In genomic region chr12:100465101-100465715, GRCm38 (mm10) we compare ENCODE assay signal across 28 mouse cellular contexts. TPM values are rescaled to one million over a fixed set of nuclear protein-coding genes. Genes with fewer than 3 reads are reported as not detected.
A peak's percentile ranks its signal among the peaks of the same experiment; 100 is the strongest.
DNase-seq lines count a peak whose midpoint lies in the region; ATAC-seq and TF ChIP-seq lines count a peak whose summit lies in the region.
"Had no signal": no experiment of that assay in that cellular context is flagged by ENCODE, and none has a peak within 500 bp of the region (broad histone marks: within the 10 kb centered on the region; RNA-seq: fewer than 3 reads in every experiment).

No protein-coding gene starts in this region.

- DNase-seq in embryo, embryonic 9.5 days (ENCODE audit: extremely low spot score) = peak; percentile 28
- DNase-seq in embryo, embryonic 10 days (ENCODE audit: low spot score) = no peak
- DNase-seq in hindbrain, postnatal 0 days (ENCODE audit: low spot score) = no peak
- DNase-seq in hindbrain, embryonic 11.5 days (ENCODE audit: low spot score) = no peak
- DNase-seq in testis, postnatal 10 days (ENCODE audit: low spot score) = peak; percentile 37
- DNase-seq in testis, postnatal 14 days (ENCODE audit: low spot score) = no peak
- DNase-seq in skeletal muscle tissue, adult 2 months (ENCODE audit: low read depth, low spot score) = peak; percentile 28
- no peak for DNase-seq in cerebellum, postnatal 10 days
- DNase-seq: adrenal gland, postnatal 36 days; cerebellum, adult 18-20 months; cerebellum, postnatal 14 days; gastrocnemius, postnatal 14 days; heart, postnatal 10 days; kidney, adult 11 months; kidney, postnatal 14 days; layer of hippocampus, adult 9-11 months; lung, postnatal 36 days; right cerebral cortex, adult 18-20 months; thymus, postnatal 14 days had no signal

- WGBS in hindbrain, postnatal 0 days = 77% methylated on average over 1 of the region's 4 CpGs
- 81% methylated on average over 1 of the region's 4 CpGs for WGBS in hindbrain, embryonic 11.5 days

- ATAC-seq in hindbrain, postnatal 0 days = 0 out of 2 replicates have a peak, but pooled peaks have one; percentile 18
- ATAC-seq in hindbrain, embryonic 11.5 days (ENCODE audit: low FRiP score) = no peak
- ATAC-seq: forebrain, embryonic 16.5 days; midbrain, embryonic 16.5 days had no signal

- no peaks in the 10 kb centered on the region for H3K9me3 ChIP-seq in hindbrain, postnatal 0 days (ENCODE audit: low read length)
- H3K9me3 ChIP-seq in hindbrain, embryonic 11.5 days (ENCODE audit: control insufficient read depth, low read length) = no peaks in the 10 kb centered on the region
- H3K9me3 ChIP-seq: heart, embryonic 13.5 days; hindbrain, embryonic 12.5 days; limb, embryonic 13.5 days; neural tube, embryonic 12.5 days had no signal

- H3K36me3 ChIP-seq in hindbrain, postnatal 0 days (ENCODE audit: insufficient read depth, low read length) = no peaks in the 10 kb centered on the region
- H3K36me3 ChIP-seq in hindbrain, embryonic 11.5 days (ENCODE audit: control insufficient read depth, insufficient read depth, low read length) = no peaks in the 10 kb centered on the region

- no peak overlapping the region for H3K9ac ChIP-seq in hindbrain, postnatal 0 days (replicated peaks; ENCODE audit: low read length)
- H3K9ac ChIP-seq in hindbrain, embryonic 11.5 days (ENCODE audit: low read depth, low read length) = no peak overlapping the region
- H3K9ac ChIP-seq: heart, embryonic 13.5 days; hindbrain, embryonic 12.5 days; limb, embryonic 13.5 days; neural tube, embryonic 12.5 days had no signal

- H3K4me1 ChIP-seq in hindbrain, postnatal 0 days (ENCODE audit: insufficient read depth, low read length) = no peaks in the 10 kb centered on the region
- H3K4me1 ChIP-seq in hindbrain, embryonic 11.5 days (replicated peaks; ENCODE audit: control insufficient read depth, insufficient read depth, low read length) = peaks cover 3% of the 10 kb centered on the region
- H3K4me1 ChIP-seq: neural tube, embryonic 12.5 days had no signal

- H3K27me3 ChIP-seq in hindbrain, postnatal 0 days (ENCODE audit: insufficient read depth, low read length) = no peaks in the 10 kb centered on the region
- no peaks in the 10 kb centered on the region for H3K27me3 ChIP-seq in hindbrain, embryonic 11.5 days (ENCODE audit: control insufficient read depth, insufficient read depth, low read length)
- H3K27me3 ChIP-seq: heart, embryonic 13.5 days; hindbrain, embryonic 12.5 days; limb, embryonic 13.5 days; neural tube, embryonic 12.5 days had no signal

- no peak overlapping the region for H3K4me2 ChIP-seq in hindbrain, postnatal 0 days (ENCODE audit: low read depth, low read length)
- H3K4me2 ChIP-seq in hindbrain, embryonic 11.5 days (replicated peaks; ENCODE audit: low read depth, low read length) = no peak overlapping the region
- H3K4me2 ChIP-seq: heart, embryonic 13.5 days; hindbrain, embryonic 12.5 days; limb, embryonic 13.5 days; midbrain, embryonic 11.5 days; neural tube, embryonic 12.5 days had no signal

- H3K27ac ChIP-seq in hindbrain, postnatal 0 days = no peak overlapping the region
- no peak overlapping the region for H3K27ac ChIP-seq in hindbrain, embryonic 11.5 days (ENCODE audit: low read depth, low read length)
- H3K27ac ChIP-seq: heart, embryonic 13.5 days; hindbrain, embryonic 12.5 days; limb, embryonic 13.5 days; neural tube, embryonic 12.5 days had no signal

- TF ChIP-seq CTCF in hindbrain, postnatal 0 days (IDR thresholded peaks at IDR 0.05; ENCODE audit: low read depth) = no peak

- no peak overlapping the region for H3K4me3 ChIP-seq in hindbrain, postnatal 0 days (ENCODE audit: low read length)
- H3K4me3 ChIP-seq in hindbrain, embryonic 11.5 days (ENCODE audit: low read depth, low read length) = no peak overlapping the region
- H3K4me3 ChIP-seq: erythroblast, embryonic 14.5 days; heart, embryonic 13.5 days; hindbrain, embryonic 12.5 days; limb, embryonic 13.5 days; myocyte; neural tube, embryonic 12.5 days had no signal

RNA-seq across cellular contexts. Expression of gene Ttc7b, which starts 55.4 kb away (rescaled TPM):
- 45.6 and 51.2 TPM in 2 replicates for total RNA-seq in hindbrain, postnatal 0 days (2014; rRNA removed)
- polyA plus RNA-seq in hindbrain, postnatal 0 days (2015; fragmentation: Nextera tagmentation; extraction: Ambion mirVana) = 8.3 and 8.6 TPM in 2 replicates
- 7.1 and 8.2 TPM in 2 replicates for polyA plus RNA-seq in hindbrain, embryonic 11.5 days (2014; fragmentation: Nextera tagmentation; extraction: Ambion mirVana)

Comparison
In these comparisons a context has a peak if more than half of its experiments do, and no peak if none do; other contexts are left out.
1. DNase-seq: peak in embryo, embryonic 9.5 days (single experiment), testis, postnatal 10 days (single experiment) and skeletal muscle tissue, adult 2 months (single experiment); none in embryo, embryonic 10 days (single experiment), hindbrain, postnatal 0 days (single experiment), hindbrain, embryonic 11.5 days (single experiment), testis, postnatal 14 days (single experiment) and cerebellum, postnatal 10 days (0 of 2).